Mouse (Mus musculus): ENCODE measurements around the gene Trim56.

Gene Trim56

DNA sequence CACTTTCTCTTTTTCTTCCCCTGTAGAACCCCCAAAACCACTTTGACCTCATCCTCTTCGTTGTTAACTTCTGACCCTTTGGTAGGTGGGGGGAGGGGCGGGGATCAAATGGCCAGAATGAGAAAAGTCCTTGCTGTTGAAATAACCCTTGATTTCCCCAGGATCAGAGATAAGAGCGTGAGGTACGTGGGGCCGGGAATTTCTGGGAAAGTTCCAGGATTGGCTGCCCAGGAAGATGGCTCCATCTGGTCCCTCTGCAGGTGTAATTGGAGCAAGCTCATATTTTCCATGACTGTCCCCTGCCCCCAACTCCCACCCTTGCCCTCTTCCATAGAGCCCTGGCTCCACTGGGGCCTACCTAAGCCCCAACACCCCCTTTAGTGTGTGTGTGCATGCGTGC lies 40.3 kb downstream of the Trim56 start:
- DNase-seq (ENCODE audit: low spot score) = no peak

- no peak for DNase-seq (ENCODE audit: low spot score)
Observed at GRCm38 (mm10) chr5:137074191-137074651, 41.8 kb downstream of the Trim56 start.

- DNase-seq (ENCODE audit: low spot score) = no peak
Observed at GRCm38 (mm10) chr5:137073141-137073540, 42.9 kb downstream of the Trim56 start.

- DNase-seq (ENCODE audit: low spot score) = peak; percentile 61
Observed at GRCm38 (mm10) chr5:137072079-137072960, 43.7 kb downstream of the Trim56 start, which contains the start of gene Serpine1. Gene Serpine1 (minus strand): TSS chr5:137072268.

GRCm38 (mm10) chr5:137070881-137071605 lies 45.0 kb downstream of the Trim56 start:
- no peak for DNase-seq (ENCODE audit: low spot score)

DNA sequence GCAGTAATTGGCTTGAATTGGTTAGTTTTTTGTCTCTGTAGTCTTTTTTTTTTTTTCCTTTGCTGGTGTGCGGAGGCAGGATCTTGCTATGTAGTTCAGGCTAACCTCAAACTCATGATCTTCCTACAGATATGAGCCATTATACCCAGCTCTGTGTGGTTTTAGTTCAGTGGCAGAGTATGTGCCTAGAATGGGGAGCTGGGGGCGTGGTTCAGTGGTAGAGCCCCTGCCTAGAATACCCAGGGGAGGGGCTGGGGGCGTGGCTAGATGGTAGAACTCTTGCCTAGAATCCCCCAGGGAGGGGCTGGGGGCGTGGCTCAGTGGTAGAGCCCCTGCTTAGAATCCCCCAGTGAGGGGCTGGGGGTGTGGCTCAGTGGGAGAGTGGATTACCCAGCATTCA lies 47.3 kb downstream of the Trim56 start:
- no peak for DNase-seq (ENCODE audit: low spot score)

GRCm38 (mm10) chr5:137065923-137066322 lies 50.1 kb downstream of the Trim56 start:
- DNase-seq (ENCODE audit: low spot score) = no peak

DNA sequence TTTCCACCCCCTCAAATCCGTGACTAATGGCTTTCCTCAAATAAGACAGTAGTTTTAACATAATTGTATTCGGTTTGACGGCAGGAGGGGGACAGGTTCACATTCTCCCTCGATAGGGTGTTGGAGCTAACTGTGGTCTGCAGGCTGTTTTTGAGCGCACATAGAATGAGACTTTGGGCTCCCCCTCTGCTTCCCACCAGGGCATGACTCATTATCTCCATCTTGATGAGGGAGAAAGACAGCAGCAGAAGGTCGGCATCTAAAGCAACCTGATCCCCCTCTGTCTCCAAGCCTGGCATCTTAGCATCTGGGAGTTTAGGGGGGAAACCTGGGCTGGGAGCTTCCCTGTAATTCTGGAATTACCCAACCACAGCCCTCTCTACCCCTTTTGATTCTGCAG lies 50.6 kb downstream of the Trim56 start:
- DNase-seq (ENCODE audit: low spot score) = no peak

- DNase-seq (ENCODE audit: low spot score) = no peak
Observed at GRCm38 (mm10) chr5:137062601-137063000, 53.4 kb downstream of the Trim56 start.

DNA sequence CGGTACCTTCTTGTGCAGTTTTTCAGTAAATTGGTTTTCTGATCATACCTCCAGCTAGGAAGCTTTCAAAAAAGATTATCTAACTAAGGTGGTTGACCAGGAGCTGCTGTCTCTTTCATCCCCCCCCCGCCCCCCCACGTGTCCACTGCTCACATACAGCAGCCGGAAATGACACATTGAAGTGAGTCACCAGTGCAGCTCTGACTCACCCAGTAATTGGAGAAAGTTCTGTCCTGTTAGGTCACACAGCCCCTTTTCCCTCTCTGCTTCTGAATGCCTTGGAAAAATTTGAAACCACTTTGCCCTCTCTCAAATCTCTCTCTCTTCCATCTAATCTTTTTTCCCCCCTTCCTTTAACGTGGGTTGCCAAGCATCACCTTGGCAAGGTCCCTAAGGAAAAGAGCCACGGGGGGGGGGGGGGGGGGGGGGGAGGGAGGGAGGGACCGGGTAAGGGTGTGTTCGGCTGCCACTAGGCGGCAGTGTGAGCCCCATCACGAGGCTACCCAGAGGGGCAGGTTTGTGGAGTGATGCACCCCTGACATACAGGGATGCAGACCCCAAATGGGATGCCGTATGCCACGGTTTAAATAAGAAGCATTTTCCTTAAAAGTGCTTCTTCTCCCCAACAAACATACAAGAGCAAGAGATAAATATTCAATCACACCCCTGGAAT lies 54.1 kb downstream of the Trim56 start:
- DNase-seq (ENCODE audit: low spot score) = no peak

Measured in left cerebral cortex, adult 11 months (tissue).